Mouse (Mus musculus): Measurements from ENCODE around the gene Gm44596. TPM values are rescaled to one million over a fixed set of nuclear protein-coding genes. Genes with fewer than 3 reads are reported as not detected.

The Gm44596 gene
- polyA plus RNA-seq (2014; fragmentation: Illumina TruSeq; extraction: RNeasy Lipid Tissue Mini Kit (QIAGEN cat#74804)): not detected

DNA sequence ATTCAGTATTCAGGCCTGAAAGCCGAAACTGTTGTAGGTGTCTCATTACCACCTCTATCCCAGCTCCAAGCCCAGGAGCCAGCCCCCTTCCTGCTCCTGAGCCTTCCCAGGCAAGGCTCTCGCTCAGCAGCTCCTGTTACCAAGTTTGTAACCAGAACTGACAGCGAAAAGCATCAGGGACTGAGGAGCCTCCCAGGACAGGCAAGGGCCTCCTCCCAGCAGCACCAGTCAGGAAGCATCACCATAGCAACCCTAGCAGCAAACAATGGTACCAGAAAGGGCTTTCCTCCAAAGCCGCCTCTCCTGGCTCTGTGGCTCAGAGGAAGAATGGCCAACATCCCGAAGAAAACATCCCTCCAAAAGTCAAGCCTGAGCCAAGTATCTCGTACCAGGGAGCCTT, at the start of gene Gm44596, which contains the start of gene Tex52:
Gene Gm44596, plus strand, starts transcription at position 312 of the 400 bp plus-strand sequence.
Gene Tex52, plus strand, starts transcription at position 265 of the 400 bp plus-strand sequence.

DNA sequence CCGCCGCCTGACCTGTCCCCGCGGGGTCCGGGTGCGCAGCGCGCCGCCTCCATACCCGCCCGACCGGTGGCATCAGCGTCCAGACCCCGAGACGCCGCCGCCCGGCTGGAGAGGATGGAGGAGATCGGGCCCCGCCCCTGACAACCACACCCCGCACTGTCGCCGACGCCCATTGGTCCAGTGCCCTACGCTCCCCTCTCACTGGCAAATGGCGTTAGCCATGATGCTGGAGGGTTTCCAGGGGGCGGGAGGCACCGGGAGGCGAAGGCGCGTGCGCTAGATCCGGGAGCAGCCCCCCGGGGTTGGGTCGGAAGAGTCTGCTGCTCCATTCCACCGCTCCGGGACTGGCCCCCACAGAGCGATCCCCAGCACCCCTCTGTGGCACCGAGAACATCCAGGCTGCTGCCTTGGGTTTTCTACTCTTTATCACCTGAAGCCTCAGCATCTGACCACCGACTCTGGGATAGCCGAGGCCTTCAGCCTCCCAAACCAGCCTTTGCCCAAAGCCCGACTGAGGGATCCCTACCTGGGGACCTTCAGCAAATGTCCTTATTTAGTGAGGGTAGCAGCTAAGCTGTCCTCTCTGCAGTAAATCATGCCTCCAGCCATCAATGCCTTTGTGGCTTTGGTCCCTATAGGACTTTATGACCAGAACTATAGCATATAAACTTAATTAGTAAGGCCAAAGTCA, 19.4 kb upstream of the Gm44596 start, which contains the start of gene Tulp3:
Gene Tulp3, minus strand, starts transcription at position 126 of the 691 bp plus-strand sequence.

DNA sequence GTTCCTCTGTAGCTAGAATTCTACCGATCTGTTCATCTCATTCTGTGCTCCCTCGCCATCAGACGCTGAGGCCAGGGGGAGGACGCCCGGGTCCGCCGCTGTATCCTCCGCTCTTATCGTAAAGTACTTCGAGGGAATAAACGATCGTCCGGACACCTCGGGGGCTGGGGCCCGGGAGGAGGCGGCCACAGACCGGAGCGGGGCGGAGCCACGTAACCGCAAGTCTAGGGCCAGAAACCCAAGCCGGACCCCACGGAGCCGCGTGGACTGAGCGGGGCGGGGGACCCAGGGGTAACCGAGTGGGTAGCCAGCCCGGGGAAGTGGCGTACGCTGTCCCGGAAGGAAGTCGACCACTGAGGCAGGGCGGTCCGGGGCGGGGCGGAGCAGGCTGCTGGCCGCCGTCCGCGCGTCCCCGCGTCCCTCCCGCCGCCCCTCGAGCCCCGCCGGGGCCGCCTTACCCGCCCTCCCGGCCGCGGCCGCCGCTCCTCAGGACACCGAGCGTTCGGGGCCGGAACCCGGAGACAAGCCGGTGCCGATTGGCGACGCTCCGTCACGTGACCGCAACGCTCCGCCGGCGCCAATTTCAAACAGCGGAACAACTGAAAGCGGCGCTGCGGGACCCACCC, 12.8 kb upstream of the Gm44596 start, which contains the start of the genes Rhno1 and Foxm1:
Gene Rhno1, minus strand, starts transcription at position 531 of the 626 bp plus-strand sequence.
Gene Foxm1, plus strand, starts transcription at position 587 of the 626 bp plus-strand sequence.

DNA sequence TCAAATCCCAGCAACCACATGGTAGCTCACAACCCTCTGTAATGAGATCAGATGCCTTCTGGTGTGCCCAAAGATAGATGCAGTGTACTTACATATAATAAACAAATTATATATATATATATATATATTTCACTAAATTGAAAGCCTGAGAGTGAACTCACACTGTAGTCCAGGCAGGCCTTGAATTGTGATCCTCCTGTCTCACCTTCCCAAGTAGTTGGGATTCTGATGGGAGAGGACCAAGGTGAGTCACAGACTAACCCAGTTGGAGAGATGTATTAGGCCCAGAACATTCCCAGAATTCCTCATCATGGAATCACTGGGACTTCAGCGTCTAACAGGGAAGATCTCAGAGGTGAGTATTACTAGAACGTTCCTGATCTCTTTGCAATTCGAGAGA, 23.7 kb downstream of the Gm44596 start, which contains the start of gene Nrip2:
Gene Nrip2, plus strand, starts transcription at position 301 of the 400 bp plus-strand sequence.

DNA sequence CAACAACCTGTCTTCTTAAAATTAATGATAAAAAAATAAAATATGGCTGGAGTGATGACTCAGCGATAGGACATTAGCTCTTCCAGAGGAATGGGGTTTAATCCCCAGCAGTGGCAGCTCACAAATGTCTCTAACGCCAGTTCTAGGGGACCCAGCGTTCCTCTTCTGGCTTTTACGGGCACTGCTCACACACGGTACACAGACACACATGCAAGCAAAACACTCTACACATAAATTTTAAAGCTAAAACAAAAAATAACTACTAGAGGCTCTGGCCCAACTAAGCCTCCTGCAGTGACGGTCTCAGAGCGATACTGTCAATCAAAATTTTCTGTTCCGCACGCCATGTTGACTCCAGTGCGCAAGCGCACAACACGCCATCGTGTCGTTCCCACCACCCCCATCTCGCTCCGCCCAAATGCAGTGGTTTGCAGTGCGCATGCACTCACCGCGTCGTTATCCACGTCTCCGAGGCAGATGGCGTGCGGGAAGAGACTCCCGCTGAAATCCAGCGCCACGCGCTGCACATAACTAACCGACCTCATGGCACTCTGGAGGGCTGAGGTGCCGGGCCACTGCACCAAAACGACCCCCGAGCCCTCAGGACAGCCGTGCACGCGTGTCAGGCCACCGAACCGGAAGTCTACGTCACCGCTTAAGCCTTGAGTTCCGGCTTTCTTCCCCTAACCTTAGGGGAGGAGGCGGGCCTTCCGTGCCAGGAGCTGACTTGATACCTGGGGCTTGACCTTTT, 49.1 kb downstream of the Gm44596 start, which contains the start of gene Itfg2:
Gene Itfg2, minus strand, starts transcription at position 663 of the 751 bp plus-strand sequence.

DNA sequence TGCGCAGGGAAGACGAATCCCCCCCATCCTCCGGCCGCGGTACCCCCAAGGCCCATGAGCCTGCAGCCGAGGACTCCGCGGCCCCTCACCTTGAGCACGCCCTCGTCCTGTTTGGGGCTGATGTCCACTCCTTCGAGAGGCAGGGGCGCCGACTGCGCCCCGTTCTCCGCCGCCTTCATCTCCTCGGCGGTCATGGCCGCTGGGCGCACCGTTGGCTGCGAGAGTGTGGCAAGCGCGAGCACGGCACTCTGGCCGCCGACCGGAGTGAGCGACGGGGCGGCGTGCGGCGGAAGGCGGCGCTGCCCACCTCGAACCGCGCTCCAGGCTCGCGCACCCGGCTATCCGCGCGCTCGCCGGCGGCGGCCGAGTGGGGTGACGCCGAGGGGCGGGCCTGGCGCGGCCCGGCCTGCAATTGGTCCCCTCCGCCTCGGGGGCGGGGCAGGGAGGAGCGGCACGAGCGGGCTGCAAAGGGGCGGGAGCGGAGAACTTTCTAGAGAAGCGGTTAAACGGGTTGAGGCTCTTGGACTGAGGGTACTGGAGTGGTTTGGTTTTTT, 63.1 kb downstream of the Gm44596 start, which contains the start of gene Fkbp4:
Gene Fkbp4, minus strand, starts transcription at position 361 of the 554 bp plus-strand sequence.

Other genes with a start within 250 kb of the Gm44596 start
- 4.8 TPM for gene Tspan9, start 231.9 kb upstream of the Gm44596 start, polyA plus RNA-seq (2014; fragmentation: Illumina TruSeq; extraction: RNeasy Lipid Tissue Mini Kit (QIAGEN cat#74804))
- gene Tead4, start 74.7 kb upstream of the Gm44596 start, polyA plus RNA-seq (2014; fragmentation: Illumina TruSeq; extraction: RNeasy Lipid Tissue Mini Kit (QIAGEN cat#74804)): 0.46 TPM
- gene Tulp3, start 19.7 kb upstream of the Gm44596 start, polyA plus RNA-seq (2014; fragmentation: Illumina TruSeq; extraction: RNeasy Lipid Tissue Mini Kit (QIAGEN cat#74804)): 7.4 TPM
- 10.4 TPM for gene Rhno1, start 12.6 kb upstream of the Gm44596 start, polyA plus RNA-seq (2014; fragmentation: Illumina TruSeq; extraction: RNeasy Lipid Tissue Mini Kit (QIAGEN cat#74804))
- gene Foxm1, start 12.5 kb upstream of the Gm44596 start, polyA plus RNA-seq (2014; fragmentation: Illumina TruSeq; extraction: RNeasy Lipid Tissue Mini Kit (QIAGEN cat#74804)): 4.8 TPM
- gene Tex52, start within 50 bp of the Gm44596 start, polyA plus RNA-seq (2014; fragmentation: Illumina TruSeq; extraction: RNeasy Lipid Tissue Mini Kit (QIAGEN cat#74804)): not detected
- gene Nrip2, start 23.8 kb downstream of the Gm44596 start, polyA plus RNA-seq (2014; fragmentation: Illumina TruSeq; extraction: RNeasy Lipid Tissue Mini Kit (QIAGEN cat#74804)): 4.5 TPM
- gene Itfg2, start 49.4 kb downstream of the Gm44596 start, polyA plus RNA-seq (2014; fragmentation: Illumina TruSeq; extraction: RNeasy Lipid Tissue Mini Kit (QIAGEN cat#74804)): 3.7 TPM
- 53.4 TPM for gene Fkbp4, start 63.2 kb downstream of the Gm44596 start, polyA plus RNA-seq (2014; fragmentation: Illumina TruSeq; extraction: RNeasy Lipid Tissue Mini Kit (QIAGEN cat#74804))
- not detected for gene Pzp, start 151.2 kb downstream of the Gm44596 start, polyA plus RNA-seq (2014; fragmentation: Illumina TruSeq; extraction: RNeasy Lipid Tissue Mini Kit (QIAGEN cat#74804))
- 222 TPM for gene A2ml1, start 206.1 kb downstream of the Gm44596 start, polyA plus RNA-seq (2014; fragmentation: Illumina TruSeq; extraction: RNeasy Lipid Tissue Mini Kit (QIAGEN cat#74804))
- 2.9 TPM for gene Klrb1a, start 248.0 kb downstream of the Gm44596 start, polyA plus RNA-seq (2014; fragmentation: Illumina TruSeq; extraction: RNeasy Lipid Tissue Mini Kit (QIAGEN cat#74804))